Mouse (Mus musculus) layer of hippocampus, adult 2 months (tissue): ENCODE measurements at regions not wholly inside any gene's neighbourhood (a gene's known extent, or its start where the extent isn't known, plus 50 kb on each side); places are given as distances from the start of the nearest gene placed in this dataset.

Source experiments
- DNase-seq, 2 experiments: peaks; one replicate each; pipeline ENCODE4 v3.0.0; 2022; ENCODE audit warnings: low spot score in 2 of 2
- H3K27ac ChIP-seq: fragments of 200-600 bp; 2 replicates; pipeline ENCODE4 v1.8.1; 2022
- H3K4me3 ChIP-seq: fragments of 200-600 bp; 2 replicates; pipeline ENCODE4 v1.8.1; 2022; ENCODE audit warnings: mild to moderate bottlenecking
- CTCF ChIP-seq: fragments of 200-600 bp; conservative IDR thresholded peaks from 2 replicates; pipeline ENCODE4 v1.8.1; 2022; ENCODE audit warnings: antibody characterized with exemption, mild to moderate bottlenecking, moderate library complexity

DNA sequence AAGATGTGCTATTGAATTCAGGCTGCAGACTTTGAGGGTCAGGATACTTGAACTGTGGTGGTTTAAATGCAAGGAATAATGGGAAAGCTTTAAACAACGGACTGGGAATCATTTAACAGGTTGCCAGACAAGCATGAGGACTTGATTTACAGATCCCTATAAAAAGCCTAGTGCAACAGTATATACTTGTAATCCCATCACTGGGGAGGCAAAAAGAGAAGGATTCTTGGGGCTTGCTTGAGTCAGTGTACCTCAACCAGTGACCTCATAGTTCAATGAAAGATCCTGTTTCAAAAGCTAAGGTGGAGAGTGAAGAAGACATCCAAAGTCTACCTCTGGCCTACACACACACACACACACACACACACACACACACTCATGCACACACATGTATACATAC lies 99.8 kb downstream of the Lrrn1 start:
- Histone ChIP-seq H3K4me3 (no peak overlapping the region), H3K27ac (no peak overlapping the region)
- no peak for TF ChIP-seq CTCF
- DNase-seq = no peak

DNA sequence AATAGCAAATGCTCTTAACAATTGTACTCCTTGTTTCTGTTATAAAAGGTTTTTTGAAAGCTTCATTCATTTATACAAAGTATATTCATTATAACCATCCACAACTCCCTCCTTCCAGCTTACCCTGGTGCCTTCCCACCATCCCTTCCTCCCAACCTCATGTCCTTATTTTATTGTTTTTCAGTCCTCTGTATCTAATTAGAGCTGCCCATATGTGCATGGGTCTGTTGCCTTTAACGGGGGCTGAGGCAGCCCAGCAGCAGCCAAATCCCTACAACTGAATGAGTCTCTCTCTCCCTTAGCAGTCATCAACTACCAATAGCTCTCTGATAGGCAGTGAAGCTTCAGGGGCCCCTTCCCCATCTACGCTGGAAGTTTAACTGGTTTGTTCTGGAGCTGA lies 116.2 kb downstream of the Lrrn1 start:
- no peak overlapping the region for H3K27ac ChIP-seq
- H3K4me3 ChIP-seq = no peak overlapping the region
- DNase-seq = peak; percentile 59 to 76
- no peak for TF ChIP-seq CTCF

DNA sequence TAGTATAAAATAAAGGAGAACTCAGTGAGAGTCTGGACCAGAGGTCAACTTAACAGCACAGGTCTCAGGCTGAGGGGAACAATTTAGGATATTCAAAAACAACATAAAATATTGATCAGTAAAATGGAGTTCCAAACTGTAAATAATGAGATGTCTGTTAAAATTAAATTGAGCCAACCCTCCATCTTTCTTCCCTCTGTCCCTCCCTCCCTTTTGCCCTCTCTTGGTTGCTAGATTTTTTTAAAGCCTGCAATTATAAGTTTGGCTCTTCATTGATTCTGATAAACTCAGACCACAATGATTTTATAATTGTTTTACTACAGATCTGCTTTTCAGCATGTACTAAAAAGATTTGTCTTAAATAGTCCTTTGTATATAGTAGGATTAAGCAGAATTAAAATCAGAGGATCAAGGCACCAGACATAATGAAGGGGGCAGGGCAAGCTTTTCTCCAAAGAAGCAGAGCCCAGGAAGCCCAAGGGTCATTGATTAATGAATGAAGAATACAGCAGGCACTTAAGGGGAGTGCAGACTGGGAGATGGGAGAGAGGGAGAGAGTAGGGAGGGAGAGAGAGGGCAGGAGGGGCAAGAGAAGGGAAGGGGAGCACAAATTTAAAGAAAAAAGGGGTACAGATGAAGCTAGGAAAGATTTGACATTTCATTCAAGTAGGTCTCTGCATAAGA lies 124.4 kb downstream of the Lrrn1 start:
- H3K27ac ChIP-seq = no peak overlapping the region
- TF ChIP-seq CTCF = no peak
- no peak overlapping the region for H3K4me3 ChIP-seq
- DNase-seq = no peak

DNA sequence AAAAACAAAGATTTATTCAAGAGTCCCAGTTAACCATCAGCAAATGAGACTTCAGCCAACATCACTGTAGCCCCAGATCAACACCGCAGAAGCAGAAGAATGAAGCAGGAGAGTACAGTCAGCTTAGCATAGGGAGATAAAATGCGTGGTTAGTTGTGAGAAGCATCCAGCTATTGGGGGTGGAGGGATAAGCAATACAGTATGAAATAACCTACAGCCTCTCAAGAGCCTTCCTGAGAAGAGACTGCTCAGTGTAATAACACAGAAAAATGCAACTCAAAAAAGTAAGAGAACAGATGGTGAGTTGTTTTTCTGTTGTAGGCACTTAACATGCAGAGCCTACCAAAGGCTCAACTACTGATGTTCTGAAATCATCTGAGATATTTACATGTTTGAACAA lies 128.2 kb downstream of the Lrrn1 start:
- no peak for TF ChIP-seq CTCF
- Histone ChIP-seq H3K4me3 (no peak overlapping the region), H3K27ac (no peak overlapping the region)
- DNase-seq = peak in 1 of 2 experiments; percentile 4

DNA sequence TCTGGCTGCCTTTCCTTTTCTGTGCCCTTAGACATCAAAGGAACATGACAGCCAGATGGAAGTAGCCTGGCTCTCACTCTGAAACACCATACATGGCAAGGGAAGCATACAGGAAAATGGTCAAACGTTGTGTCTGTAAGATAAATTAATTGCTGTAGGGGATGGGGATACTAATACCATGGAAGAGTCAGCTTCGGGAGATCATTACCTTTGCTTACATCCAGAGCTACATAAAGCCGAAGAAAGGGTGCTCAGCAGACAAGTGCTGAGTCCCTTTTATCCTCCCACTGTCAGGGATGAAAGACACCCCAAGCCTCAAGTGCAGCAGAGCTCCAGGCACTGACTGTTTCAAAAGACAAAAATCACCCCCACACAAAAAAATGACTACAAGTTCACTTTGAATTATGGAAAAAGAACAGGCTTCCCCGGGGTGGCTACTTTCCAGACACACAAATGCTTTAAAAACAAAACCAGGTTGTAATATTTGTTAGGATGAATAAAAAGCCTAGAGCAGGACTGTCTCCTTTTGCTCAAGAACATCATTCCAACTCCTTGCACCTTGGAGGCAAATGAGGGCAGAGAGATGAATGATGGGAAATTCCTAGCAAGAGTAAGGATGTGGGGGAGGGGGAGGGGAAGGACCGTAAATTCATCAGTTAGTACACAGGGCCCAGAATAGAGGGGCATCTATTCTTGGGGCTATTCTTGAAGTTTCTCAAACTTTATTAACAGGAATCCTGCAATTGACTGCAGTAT lies 131.6 kb downstream of the Lrrn1 start:
- H3K4me3 ChIP-seq = no peak overlapping the region
- no peak for DNase-seq
- no peak for TF ChIP-seq CTCF
- no peak overlapping the region for H3K27ac ChIP-seq

DNA sequence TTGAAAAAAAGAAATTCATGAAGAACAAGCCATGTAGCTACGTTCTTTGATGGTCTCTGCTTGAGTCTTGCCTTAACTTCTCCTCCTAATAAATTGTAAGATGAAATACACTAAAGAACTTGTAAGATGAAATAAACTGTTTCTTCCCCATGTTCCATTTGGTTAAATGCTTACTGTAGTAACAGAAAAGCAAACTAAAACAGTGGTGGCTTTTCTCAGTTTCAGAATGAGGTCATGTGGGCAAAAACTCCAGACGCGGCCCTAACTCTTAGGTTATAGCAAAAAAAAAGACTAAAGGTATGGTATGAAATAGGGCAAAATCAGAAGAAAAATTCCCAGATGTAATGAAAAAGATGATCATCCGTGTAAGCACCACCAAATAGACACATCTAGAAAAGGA lies 169.7 kb downstream of the Lrrn1 start:
- no peak for DNase-seq
- Histone ChIP-seq H3K27ac (no peak overlapping the region), H3K4me3 (no peak overlapping the region)
- TF ChIP-seq CTCF = no peak

DNA sequence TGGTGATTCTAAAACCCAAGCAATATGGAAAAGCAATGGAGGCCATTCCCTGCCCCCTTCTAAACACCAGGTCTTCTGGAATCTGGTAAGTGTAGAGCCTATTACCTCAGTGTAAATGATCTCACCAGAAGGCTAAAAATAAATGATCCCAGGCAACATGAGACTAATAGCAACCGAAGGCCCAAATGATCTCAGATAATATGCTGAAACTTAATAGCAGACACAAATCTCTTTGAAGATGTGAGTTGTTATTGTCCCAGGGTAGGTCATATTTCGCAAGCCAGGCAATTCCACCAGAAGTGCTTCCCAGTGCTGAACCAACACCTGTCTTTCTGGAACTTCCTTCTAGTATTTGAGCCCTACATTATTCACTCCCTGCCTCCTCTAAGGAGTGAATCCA lies 178.6 kb downstream of the Lrrn1 start:
- Histone ChIP-seq H3K4me3 (no peak overlapping the region), H3K27ac (no peak overlapping the region)
- no peak for DNase-seq
- TF ChIP-seq CTCF = no peak

DNA sequence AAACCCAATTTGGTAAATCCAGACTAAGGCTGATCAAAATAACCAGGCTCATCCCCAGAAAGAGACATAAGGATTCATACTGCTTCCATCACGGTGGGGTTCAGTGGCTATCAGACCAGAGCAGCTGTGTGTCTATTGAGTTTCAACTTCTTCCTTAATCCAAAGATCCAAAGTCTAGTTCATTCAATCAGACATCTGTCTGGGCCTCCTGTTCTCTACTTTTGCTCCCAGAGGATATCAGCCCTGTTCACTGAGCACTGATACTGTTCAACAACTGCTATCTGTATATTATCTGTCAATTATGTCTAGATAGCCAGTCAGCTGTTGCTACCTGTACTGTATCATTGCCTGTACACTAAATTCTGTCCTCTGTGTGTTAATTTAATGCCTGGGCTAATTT lies 179.0 kb downstream of the Lrrn1 start:
- no peak for DNase-seq
- H3K4me3 ChIP-seq = no peak overlapping the region
- H3K27ac ChIP-seq = no peak overlapping the region
- TF ChIP-seq CTCF = no peak

DNA sequence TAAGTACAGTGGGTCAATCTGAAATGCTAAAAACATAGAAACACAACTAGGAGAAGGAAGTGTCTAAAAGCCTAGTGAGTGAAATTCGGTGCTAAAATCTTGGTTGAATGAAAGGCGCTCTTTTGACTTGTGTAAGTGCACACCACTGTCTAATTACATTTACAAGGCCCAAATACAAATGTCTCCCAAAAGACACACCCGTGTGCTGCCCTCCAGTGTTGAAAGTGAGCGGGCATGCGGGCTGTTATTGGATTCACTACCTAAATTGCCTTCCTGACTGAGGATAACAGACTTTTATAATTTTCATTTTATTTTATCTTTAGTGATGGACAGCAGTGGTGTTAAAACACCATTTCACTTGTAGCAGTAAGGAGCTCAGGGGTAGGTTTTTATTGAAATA lies 180.8 kb downstream of the Lrrn1 start:
- peak overlapping the region; percentile 55 for H3K27ac ChIP-seq
- H3K4me3 ChIP-seq = no peak overlapping the region
- peak; percentile 88 for TF ChIP-seq CTCF
- DNase-seq = peak; percentile 39 to 51

DNA sequence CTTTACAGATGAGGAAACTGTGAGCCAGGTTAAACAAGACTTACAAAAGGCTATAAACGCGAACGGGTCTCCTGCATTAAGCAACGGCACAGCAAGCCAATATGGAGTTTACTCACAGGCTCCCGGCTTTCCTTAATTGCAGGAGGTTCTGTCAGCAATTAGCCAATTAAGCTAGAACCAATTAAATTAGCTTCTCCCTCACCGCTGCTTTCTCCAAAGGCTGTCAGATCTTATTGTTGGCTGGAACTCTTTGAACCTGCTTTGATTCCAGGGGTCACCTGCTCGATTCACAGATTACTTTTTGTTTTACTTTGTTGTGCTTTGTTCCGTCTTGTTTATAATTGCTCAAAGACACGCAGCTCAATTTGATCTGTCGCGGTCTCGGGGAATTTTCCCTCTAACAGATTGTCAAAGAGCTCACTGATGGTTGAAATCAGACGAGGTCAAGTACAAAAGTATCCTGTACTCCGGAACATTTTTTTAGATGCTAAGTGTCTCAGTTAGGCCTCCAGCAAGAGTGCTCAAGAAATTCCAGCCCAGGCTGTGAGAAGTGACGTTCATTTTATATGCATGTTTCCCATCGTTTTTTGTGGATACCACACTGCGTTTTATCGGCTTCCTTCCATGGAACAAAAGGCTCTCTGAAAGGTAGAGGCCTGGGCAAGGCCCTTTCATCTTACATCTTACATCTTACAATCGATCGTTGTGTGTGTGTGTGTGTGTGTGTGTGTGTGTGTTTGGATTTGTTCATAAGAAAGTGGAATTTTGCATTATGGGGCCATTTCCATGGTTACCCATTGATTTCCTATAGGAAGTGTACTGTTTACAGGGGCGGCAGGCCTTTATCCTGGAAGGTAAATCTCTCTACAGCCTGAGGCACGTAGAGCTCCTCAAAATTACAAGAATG lies 181.9 kb downstream of the Lrrn1 start:
- DNase-seq = no peak
- TF ChIP-seq CTCF = no peak
- Histone ChIP-seq H3K27ac (peak overlapping the region; percentile 55), H3K4me3 (peak overlapping the region; percentile 33)

DNA sequence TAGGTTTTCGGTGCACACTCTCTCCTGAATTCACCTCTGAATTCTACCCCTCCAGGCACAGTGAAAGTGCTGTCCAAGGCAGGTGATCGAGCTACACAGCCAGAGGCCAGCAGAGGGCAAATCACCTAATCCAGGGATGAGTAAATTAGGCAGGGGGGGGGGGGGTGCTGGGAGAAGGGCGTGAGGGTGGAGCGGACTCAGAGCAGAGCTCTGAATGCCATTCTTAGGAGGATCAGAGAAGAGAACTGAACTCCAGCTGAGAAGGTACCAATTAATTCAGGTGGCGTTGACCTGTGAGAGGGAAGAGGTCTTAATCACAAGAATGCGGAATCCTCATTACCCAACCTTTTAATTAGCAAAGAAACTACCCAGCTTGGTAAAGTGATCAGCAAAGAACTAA lies 183.5 kb downstream of the Lrrn1 start:
- Histone ChIP-seq H3K27ac (peak overlapping the region; percentile 32; the same call in 1 of the 2 replicates), H3K4me3 (no peak overlapping the region)
- no peak for TF ChIP-seq CTCF
- DNase-seq = no peak

DNA sequence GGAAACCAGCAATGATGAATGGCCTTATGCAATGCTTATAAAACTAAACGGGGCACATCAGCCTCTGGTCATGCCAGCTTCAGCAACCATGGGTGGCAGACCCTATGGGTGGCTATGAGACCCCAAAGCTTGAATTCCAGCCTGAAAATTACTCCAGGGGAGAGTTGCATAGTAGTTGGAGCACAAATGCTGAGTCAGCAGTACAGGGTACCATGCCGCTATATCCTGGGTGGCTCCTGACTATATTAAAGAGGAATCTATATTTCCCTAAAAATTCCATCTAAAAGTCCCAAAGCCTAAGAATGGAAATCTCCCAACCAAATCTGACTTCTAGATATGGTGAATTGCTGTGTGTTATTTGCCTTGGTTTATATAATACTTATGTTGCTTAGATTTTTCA lies 187.6 kb downstream of the Lrrn1 start:
- Histone ChIP-seq H3K27ac (no peak overlapping the region), H3K4me3 (no peak overlapping the region)
- DNase-seq = no peak
- TF ChIP-seq CTCF = no peak

DNA sequence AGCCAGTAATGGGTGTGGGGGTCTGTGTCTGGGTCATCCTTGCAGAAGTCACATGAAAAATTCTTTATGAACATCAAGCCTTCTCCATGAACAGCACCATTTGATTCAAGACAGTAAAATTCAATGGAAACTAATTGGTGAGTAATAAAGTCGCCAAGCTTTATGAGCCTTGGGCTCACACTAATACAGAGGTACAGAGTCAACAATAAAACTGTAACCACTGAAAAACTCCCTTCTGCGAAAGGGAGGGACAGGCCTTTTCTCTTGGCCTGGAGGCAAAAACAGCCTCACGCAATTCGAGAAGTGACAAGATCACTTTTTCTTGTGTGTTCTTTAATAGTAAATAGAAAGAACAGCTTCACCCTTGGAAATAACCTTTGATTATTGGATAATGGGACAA lies 200.7 kb downstream of the Lrrn1 start:
- DNase-seq = no peak
- Histone ChIP-seq H3K27ac (no peak overlapping the region), H3K4me3 (no peak overlapping the region)
- TF ChIP-seq CTCF = no peak
